Mouse (Mus musculus) embryonic fibroblast, embryonic 13.5 days (primary cell): Measurements from ENCODE around the gene Abcf2.

Experiments used
- CTCF ChIP-seq: IDR thresholded peaks from 2 replicates; pipeline ENCODE4 v1.5.1; 2011; ENCODE audit warnings: mild to moderate bottlenecking, control low read depth, low read length, moderate library complexity, borderline replicate concordance; ENCODE audit not compliant: insufficient read depth
- POLR2A ChIP-seq: IDR thresholded peaks from 2 replicates; pipeline ENCODE4 v1.6.1; 2011; ENCODE audit warnings: low read depth, mild to moderate bottlenecking, control low read depth, low read length, moderate library complexity

GRCm38 (mm10) chr5:24589511-24590500 lies 12.5 kb upstream of the Abcf2 start:
- TF ChIP-seq CTCF = no peak
- TF ChIP-seq POLR2A = peak; percentile 26; the same call in 1 of the 2 replicates
